Mouse (Mus musculus): ENCODE data around the gene Fgfr2. TPM values are rescaled to one million over a fixed set of nuclear protein-coding genes. Genes with fewer than 3 reads are reported as not detected.
"Not testable (repeated sequence)": the region's sequence is repeated elsewhere in the genome, so short reads cannot be mapped to it uniquely, and the experiment has no call there.

Gene Fgfr2
- polyA plus RNA-seq, 3 experiments from 2014 or later, result 0.27 TPM; not detected in 2

DNA sequence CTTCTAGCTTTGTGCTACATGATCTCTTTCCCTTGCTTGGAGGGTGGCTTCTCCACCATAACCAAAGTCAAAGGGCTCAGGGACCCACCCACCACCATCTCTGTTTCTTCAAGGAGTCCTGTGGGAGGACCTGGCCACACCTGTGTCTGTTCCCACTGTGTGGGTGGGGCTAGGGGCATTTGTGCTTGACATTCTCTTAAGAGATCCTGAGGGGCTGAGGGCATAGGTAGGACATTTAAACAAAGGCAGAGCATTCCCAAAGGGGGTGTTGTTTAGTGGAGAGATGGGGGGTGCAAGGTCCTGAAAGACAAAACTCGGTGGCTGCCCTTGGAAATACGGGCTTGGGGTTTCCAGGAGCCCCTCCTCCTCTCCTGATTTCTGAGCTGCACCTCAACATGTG lies 2522.6 kb downstream of the Fgfr2 start:
- ATAC-seq, result no peak

DNA sequence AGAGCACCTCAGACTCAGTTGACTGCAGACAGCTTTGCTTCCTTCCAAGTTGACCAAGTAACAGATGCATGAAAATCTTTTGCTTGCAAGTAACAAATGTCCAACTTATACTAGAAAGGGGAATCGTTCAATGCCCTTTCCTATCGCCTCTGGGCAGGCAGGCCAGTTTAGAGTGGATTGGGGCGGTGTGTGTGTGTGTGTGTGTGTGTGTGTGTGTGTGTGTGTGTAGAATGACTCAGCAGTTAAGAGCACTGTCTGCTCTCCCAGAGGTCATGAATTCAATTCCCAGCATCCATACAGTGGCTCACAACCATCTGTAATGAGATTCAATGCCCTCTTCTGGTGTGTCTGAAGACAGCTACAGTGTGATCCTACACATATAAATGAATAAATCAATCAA lies 2523.1 kb downstream of the Fgfr2 start:
- ATAC-seq, result no peak

DNA sequence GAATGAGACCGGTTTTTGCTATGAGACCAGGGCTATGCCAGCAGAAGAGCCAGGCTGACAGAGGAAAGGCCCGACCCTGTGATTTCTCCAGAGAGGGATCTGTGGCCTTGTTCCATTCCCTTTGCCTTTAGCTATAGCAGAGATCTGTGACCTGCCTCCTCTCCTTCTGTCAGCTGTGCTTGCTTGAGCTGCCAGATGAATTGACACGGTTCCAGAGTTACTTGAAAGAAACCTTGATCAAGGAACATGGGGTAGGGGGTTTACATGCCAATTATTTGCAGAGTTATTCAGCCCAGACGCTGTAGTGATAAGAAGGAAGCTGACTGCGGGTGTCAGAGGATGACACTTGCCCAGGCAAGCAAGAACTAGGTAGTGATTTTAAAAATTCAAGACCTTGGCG lies 2525.6 kb downstream of the Fgfr2 start:
- no peak for ATAC-seq

DNA sequence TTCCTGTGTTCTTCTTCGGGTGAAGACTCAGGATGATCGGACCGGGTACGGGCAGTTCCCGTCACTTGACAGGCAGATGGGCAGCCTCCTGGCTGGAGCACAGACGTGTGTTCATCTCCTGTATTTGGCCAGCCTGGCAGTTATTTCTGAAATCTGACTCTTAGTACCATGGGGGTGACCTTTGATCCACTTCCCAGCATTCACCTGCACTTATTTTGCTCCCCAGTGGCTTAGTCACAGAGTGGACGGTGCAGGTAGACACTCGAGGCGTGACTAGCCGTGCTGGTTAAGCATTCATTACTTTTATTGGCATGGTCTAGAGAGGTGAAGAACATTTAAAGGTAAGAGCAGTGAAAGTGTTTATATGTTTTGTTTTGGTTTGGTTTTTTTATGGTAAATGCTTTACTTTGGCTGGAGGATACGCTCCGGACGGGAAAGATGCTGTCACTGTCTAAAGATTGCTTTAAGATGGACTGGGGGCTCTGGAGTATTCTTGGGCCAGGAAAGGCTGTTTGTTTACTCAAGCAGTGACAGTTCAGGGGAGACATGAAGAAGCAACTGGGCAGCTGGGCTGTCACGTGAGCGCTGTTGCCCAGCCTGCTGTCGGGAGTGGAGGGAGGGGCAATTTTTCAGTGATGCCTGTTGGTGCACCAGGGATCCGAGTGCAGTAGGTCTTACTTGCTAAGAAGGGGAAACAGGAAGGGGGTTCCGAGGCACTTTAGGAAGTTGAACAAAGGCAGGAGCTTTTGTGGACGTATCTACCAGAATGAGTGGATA lies 2526.9 kb downstream of the Fgfr2 start:
- ATAC-seq, result not testable (repeated sequence)

DNA sequence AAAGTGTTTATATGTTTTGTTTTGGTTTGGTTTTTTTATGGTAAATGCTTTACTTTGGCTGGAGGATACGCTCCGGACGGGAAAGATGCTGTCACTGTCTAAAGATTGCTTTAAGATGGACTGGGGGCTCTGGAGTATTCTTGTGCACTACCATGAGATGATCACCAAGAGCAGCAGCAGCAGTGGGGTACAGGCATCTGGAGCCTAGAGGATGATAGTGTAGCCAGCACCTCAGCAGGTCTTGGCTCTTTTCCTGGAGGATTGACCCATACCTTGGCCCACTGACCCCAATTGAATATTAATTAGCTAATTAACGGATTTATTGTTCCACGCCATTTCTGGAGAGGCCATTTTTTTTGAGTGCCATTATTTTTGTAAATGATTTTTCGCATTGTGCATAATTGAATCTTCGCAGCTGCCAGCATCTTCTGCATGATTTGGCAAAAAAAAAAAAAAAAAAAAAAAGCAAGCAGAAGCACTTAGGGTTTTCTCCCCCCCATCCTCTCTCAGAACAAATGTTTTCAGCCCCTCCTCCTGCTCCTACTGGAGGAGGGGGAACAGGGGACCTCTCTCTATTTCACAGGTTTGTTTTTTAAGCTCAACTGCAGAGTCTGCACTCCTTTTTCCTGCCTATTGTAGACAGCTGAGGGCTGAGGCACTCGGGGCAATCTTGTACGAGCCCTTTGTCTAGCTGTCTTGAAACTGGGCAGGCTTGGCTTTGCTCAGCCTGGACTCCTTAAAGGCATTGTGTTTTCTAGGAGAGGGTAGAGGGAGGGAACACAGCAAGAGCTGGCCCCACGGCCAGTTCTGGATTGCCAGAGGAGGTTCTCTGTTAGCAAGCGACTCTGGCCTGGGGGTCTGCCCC lies 2529.5 kb downstream of the Fgfr2 start:
- ATAC-seq, result not testable (repeated sequence)

DNA sequence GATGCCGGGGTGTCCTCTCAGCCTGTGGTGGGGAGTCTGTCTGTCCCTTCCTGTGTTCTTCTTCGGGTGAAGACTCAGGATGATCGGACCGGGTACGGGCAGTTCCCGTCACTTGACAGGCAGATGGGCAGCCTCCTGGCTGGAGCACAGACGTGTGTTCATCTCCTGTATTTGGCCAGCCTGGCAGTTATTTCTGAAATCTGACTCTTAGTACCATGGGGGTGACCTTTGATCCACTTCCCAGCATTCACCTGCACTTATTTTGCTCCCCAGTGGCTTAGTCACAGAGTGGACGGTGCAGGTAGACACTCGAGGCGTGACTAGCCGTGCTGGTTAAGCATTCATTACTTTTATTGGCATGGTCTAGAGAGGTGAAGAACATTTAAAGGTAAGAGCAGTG lies 2530.2 kb downstream of the Fgfr2 start:
- not testable (repeated sequence) for ATAC-seq

DNA sequence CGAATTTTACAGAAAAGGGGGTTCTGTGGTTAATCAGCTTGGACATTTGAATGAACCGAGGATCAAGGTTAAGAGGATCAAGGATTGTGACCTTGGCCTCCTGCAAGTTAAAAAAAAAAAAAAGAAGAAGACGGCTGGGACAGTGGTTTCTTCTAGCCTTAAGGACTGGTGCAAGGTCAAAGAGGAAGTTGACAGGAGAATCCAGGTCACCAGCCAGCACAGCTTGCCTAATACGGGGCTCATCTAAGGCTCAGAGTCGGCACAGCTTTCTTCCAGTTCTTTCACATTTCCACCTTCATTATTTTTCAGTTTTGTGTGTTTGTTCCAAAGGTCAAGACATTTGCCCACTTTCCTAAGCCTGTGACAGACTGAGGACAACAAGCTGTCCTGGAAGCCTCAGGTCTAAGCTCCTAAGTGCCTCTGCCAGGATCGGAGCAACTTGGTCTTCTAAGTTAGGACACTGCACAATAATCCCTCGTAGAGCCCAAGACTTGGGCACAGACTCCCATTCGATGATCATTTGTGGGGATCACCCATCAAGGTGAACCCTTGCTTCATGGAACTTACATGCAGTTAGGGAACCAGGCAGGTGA lies 2532.2 kb downstream of the Fgfr2 start:
- ATAC-seq, result no peak

DNA sequence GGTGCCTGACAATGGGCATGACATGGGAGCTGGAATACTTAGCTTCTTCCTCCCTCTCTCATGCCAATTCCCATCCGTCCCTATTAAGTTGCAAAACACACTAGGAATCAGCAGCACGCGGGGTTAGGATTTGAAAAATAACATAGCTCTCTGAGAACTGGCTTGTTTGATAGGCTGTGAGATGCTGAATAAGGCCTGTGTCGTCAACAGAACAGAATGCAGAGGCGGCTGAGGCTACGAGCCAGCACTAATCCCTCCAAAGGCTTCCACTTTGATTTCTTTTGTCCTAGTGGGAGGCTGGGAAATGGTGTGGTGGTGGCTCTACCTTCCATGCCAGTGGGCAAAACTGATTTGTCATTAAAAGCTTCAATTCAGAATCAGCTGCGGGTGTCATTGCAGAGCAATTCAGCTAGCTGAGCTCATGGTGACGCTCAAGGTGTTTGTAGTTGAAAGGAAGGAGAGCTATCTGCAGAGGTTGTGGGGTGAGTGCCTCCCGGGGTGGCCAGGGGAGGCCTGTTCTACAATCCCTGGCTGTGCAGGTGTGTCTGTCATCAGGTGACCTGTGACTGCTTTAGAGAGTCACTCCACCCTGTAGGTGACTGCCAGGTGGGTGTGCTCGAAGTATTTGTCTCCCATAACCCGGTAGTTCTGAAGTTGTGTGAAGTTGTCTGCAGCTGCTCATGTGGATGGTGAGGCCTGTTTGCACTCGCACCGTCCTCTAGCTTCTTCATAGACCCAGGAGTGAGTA lies 2532.9 kb downstream of the Fgfr2 start:
- no peak for ATAC-seq

DNA sequence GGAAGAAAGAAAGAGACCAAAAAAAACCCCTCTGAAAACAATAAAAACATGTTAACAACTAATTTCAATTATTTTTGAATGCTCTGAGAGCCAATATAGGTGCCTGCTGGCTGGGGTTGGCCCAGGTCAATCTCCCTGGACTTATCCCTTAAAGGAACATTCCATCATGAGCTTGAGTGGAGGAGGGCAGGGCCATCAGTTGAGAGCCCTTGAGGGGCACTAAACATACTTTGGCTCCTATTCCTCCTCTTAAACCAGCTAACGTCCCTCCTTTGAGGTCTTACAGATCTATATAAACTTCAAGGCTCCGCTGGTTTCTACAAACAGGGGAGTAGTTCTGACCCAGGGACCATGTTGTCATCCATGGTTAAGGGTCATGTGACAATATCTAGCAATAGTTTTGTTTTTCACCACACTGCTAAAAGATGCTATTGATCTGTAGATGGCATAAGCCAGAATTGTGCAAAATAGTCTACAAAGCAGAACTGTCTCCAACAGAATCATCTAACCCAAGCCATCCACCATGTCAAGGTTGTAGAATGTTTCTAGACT lies 2536.6 kb downstream of the Fgfr2 start:
- ATAC-seq, result no peak

DNA sequence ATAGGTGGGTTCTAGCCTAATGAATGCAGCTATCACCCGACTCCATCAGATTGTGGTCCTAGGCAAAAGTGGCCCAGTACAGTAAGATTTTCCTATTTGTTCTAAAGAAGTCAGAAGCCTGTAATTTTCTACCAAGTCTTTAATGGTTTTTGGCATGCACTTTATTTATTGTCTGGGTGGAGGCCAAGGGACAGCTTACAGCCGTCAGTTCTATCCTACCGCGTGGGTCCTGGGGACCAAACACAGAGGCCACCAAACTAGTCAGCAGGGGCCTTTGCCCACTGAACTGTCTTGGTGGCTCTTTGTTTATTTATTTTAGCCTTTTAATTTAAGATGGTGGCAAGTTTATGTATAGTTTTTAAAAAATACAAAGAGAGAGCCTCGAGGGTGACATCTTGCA lies 2544.5 kb downstream of the Fgfr2 start:
- ATAC-seq, result no peak

DNA sequence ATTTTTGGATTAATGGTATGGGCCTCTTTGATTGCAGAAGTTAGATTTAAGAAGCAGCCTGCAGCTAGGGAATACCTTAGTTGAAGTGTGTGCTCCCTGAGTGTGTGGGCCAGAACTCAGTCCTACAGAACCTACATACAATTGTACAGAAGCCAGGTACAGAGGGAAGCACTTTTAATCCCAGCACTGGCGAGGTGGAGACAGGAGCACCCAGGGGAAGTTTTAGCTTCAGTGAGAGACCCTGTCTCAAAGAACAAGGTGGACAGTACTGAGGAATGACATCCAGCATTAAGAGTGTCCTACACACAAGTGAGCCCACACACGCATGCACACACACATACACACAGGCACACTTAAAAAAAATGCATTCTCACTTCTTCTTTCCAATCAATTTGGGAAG lies 2545.1 kb downstream of the Fgfr2 start:
- no peak for ATAC-seq

DNA sequence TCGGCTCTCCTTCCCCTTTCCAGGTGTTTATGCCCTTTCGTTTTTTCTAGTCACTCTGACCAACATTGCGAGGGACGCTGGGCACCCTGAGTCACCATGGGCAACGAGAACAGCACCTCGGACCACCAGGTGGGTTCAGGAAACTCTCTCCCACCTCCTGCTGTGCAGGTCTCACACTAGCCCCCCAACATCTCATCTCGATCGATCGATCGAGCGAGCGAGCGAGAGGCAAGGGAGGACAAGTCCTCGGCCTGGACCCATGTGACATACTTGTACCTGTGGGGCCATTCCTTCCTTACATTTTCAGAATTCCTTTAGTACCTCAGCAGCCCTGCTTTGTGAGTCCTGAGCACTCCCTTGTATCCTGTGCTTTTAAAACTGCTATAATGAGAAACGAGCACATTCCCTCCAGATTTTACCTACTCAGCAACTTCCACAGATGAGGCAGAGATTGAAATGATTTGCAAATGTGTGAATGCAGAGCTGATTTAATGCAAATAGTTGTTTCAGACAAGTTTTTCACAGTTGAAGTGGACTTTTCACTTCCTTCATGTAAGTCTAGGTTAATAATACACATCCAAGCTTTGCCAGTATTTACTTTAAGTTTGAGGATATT lies 2545.7 kb downstream of the Fgfr2 start, which contains the start of gene Tacc2:
Gene Tacc2, plus strand, starts transcription at position 51 of the 616 bp plus-strand sequence.
- ATAC-seq, result no peak

DNA sequence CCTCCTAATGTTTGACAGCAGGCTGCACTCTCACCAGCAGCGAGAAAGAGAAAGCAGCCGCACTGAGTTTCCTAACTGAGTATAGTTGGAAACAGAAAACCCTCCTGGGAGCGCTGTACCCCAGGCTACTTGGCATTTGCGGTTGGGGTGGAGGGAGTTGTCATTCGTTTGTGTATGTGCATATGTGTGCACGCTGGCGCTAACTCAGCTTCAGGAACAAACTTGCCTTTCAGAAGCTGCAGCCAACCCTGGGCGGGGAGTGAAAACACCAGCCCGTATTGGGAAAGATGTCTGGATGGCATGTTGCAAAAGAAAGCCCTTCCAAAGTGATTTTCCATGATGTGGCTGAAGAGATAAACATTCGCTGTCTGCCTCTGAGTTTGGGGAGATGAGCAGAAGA lies 2546.2 kb downstream of the Fgfr2 start:
- no peak for ATAC-seq

DNA sequence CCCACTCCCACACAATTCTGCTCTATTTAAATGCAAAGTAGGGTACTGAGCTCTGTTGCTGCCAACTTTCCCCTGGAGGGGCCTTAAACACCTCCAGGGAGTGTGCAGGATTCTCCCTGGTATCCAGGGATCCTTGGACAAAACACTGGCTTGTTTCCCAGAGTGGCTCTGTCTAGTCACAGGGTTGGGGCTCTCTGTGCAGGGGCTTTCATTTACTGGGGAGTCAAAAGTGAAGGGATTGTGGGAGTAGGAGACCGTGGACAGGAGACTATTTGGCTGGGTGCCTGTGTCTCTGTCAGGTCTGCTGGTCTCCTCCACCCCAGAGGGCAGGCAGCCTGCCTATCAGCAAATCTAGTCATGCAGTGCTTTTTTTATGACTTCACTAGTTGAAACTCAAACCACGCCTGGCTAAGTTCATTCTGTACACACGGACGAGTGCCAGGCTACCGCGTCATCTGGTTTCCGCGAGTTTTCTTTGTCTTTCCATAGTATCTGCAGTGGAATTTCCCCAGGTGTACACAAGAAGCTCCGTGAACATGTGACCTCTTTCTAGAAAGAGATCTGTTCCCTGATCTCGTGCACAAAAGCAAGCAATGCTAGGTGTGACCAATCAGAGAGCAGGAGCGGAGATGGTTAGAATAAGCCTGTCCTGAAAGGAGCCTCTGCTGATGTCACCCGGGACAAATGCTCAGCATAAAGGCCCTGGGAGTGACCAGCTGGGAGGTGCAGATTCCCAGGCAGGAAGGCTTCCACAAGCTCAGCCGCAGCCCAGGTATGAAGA lies 2548.7 kb downstream of the Fgfr2 start:
- ATAC-seq, result no peak

DNA sequence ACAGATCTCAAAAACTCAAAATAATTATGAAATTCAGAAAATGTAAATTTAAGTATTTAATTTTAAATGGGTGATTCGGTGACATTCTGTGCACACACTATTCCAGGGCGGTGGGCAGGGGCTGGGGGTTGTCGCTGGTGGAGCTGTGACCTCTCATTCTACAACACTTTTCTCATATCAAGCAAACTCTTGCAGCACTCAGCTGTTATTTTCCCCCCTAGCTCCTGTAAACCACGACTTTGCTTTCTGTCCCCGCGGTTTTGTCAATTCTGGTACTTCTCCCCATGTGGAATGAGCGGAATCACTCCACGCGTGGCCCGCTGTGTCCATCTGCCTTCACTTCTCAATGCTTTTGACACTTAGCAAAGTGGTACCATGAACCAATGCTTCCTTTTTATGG lies 2549.4 kb downstream of the Fgfr2 start:
- no peak for ATAC-seq

DNA sequence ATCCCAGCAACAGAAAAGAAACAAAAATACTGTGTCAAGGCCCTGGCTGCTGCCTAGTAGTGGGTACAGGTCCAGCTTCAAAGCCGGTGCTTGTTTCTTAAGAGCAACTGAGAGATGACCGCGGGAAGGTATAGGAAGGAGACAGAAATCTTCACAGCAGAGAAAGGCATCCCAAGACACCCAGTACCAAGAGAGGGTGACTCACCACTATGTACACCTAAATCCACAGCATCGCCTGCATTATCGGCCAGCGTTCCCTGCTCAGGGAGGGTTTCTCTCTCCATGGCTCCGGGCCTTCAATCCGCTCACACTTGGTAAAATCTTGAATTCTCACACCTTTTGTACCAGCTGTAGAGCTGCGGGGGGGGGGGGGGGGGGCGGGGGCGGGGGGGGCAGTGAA lies 2550.3 kb downstream of the Fgfr2 start, which contains the start of gene Nsmce4a:
Gene Nsmce4a, minus strand, starts transcription at position 298 of the 400 bp plus-strand sequence.
- ATAC-seq, result no peak

DNA sequence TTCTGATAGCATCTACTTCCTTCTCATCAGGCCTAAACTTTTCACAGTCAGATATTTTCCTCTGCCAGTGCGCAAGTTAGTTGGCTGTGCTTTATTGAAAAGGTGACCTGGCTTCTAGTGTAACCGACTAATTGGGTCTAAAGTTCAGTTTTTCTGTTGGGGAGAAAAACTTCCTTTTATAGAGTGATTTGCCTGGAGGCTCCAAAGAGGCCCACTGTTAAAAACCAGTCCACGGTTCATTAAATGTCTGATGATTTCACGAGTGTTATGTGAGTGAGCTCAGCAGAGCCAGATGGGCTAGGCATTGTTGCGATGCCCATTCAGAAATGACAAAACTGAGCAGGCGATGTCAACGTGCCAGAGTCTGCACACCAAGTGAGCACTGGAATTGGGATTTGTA lies 2552.7 kb downstream of the Fgfr2 start:
- no peak for ATAC-seq

DNA sequence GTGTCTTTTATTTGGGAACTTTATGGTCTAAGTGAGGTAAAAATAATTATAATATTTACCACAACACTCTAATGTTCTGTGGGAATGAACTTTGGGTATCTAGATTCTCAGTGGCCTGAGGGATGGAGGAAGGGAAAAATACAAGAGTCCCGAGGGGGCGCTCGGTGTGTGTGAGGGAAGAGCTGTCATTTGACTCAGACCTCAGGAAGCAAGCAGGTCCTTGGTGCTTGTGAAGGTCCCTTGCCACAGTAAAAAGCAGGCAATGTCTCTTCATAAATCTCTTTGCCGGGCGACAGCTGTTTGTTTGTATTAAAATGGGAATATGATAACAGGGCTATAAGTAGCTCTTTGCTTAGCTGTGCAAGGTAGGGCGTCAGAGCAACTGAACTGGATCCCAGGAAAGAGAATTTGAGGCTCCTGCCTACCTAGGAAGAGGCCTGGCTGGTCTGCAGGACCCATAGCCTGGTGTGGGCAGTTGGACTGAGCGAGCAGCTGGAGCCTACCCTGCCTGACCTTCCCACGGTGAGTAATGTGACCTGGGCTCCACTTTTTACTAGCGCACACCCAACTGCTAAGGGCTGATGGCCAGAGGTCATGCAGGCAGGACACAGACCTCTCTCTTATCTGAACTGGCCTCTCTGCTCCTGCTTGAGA lies 2554.2 kb downstream of the Fgfr2 start:
- ATAC-seq, result no peak

DNA sequence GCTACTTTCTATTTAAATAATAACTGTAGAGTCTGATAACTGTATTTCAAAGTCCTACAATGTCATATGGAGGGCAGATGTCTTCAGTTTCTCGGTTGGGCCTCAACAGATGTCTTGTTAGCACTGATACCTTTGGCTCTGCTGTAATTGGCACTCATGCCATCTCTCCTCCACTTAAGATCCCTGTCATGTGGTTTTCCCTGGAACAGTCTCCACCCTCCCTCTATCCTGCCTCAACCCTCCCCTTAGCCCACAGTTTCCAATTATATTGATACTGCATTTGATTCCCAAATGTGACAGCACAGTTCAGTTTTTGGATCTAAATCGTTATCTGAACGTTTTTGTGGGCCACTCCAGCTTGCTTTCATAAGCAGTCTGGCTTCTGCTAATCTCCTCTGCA lies 2558.6 kb downstream of the Fgfr2 start:
- ATAC-seq, result no peak

DNA sequence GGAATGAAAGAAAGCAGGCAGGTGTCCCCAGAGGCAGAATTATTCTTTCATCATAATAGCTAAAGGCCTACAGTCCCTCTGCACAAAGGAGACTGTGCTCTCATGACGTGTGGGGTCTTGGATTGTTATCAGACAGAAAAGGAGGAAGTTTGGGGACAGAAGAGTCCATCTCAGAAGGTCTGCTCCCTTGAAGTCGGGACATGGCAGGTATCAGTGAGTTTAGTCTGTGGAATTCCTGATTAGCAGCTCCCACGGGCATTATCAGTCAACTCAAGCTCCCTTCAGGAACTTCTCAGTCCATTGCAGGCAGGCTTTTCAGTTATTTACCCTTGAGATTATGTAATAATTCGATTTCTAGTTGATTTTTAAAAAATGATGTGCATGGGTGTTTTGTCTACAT lies 2559.3 kb downstream of the Fgfr2 start:
- no peak for ATAC-seq

All from inflammation-experienced regulatory T-cells, adult 6 months (primary cell).